Mouse (Mus musculus): Measurements from ENCODE around the gene Gprc5c.
A peak's percentile ranks its signal among the peaks of the same experiment; 100 is the strongest.

Gprc5c gene

GRCm38 (mm10) chr11:114843818-114844463 is 7.0 kb upstream of the Gprc5c start:
- peak; percentile 61 for DNase-seq

- no peak for DNase-seq
Observed at GRCm38 (mm10) chr11:114844464-114845220, 6.3 kb upstream of the Gprc5c start.

GRCm38 (mm10) chr11:114846336-114846735 is 4.6 kb upstream of the Gprc5c start:
- no peak for DNase-seq

GRCm38 (mm10) chr11:114847008-114847407 is 3.9 kb upstream of the Gprc5c start:
- no peak for DNase-seq

- no peak for DNase-seq
Observed at GRCm38 (mm10) chr11:114849572-114849971, 1.4 kb upstream of the Gprc5c start.

GRCm38 (mm10) chr11:114850066-114850451 is 893 bp upstream of the Gprc5c start:
- no peak for DNase-seq

GRCm38 (mm10) chr11:114851269-114851607 is 286 bp downstream of the Gprc5c start:
- no peak for DNase-seq

GRCm38 (mm10) chr11:114851608-114852310 is 807 bp downstream of the Gprc5c start:
- DNase-seq, result peak; percentile 78

- peak; percentile 31 for DNase-seq
Observed at GRCm38 (mm10) chr11:114852311-114853173, 1.6 kb downstream of the Gprc5c start.

- no peak for DNase-seq
Observed at GRCm38 (mm10) chr11:114853174-114853838, 2.4 kb downstream of the Gprc5c start.

GRCm38 (mm10) chr11:114854581-114854980 is 3.6 kb downstream of the Gprc5c start:
- DNase-seq, result no peak

GRCm38 (mm10) chr11:114856125-114856524 is 5.2 kb downstream of the Gprc5c start:
- DNase-seq, result no peak

- no peak for DNase-seq
Observed at GRCm38 (mm10) chr11:114858641-114859040, 7.7 kb downstream of the Gprc5c start.

- no peak for DNase-seq
Observed at GRCm38 (mm10) chr11:114861057-114861456, 10.1 kb downstream of the Gprc5c start.

- no peak for DNase-seq
Observed at GRCm38 (mm10) chr11:114862687-114863086, 11.7 kb downstream of the Gprc5c start.

- no peak for DNase-seq
Observed at GRCm38 (mm10) chr11:114863918-114864420, 13.0 kb downstream of the Gprc5c start.

- DNase-seq, result no peak
Observed at GRCm38 (mm10) chr11:114865999-114866398, 15.0 kb downstream of the Gprc5c start.

- peak; percentile 82 for DNase-seq
Observed at GRCm38 (mm10) chr11:114866486-114867360, 15.8 kb downstream of the Gprc5c start.

- no peak for DNase-seq
Observed at GRCm38 (mm10) chr11:114867361-114868235, 16.6 kb downstream of the Gprc5c start.

- DNase-seq, result no peak
Observed at GRCm38 (mm10) chr11:114868280-114868679, 17.3 kb downstream of the Gprc5c start.

All from lung, postnatal 10 days (tissue).